Mouse (Mus musculus) liver, embryonic 14.5 days (tissue): ENCODE results near the gene Carhsp1.

ENCODE experiments used
- CTCF ChIP-seq: IDR thresholded peaks from 2 replicates; pipeline ENCODE4 v1.5.1; 2016; ENCODE audit warnings: antibody characterized with exemption, low read depth, control low read depth
- EP300 ChIP-seq: IDR thresholded peaks from 2 replicates; pipeline ENCODE4 v1.6.1; 2016; ENCODE audit warnings: antibody characterized with exemption, low read depth

- TF ChIP-seq CTCF = no peak
- no peak for TF ChIP-seq EP300
Measured at GRCm38 (mm10) chr16:8667261-8667660, 4.7 kb downstream of the Carhsp1 start.
